Mouse (Mus musculus) lung, postnatal 0 days (tissue): ENCODE measurements around the gene Med13.

Source experiments
- CTCF ChIP-seq: IDR thresholded peaks from 2 replicates; pipeline ENCODE4 v1.5.1; 2016; ENCODE audit warnings: antibody characterized with exemption, mild to moderate bottlenecking
- EP300 ChIP-seq: IDR thresholded peaks from 2 replicates; pipeline ENCODE4 v1.6.1; 2016; ENCODE audit warnings: antibody characterized with exemption, mild to moderate bottlenecking, control low read depth

GRCm38 (mm10) chr11:86278442-86279102 lies 78.8 kb downstream of the Med13 start:
- no peak for TF ChIP-seq CTCF
- no peak for TF ChIP-seq EP300
